Mouse (Mus musculus): ENCODE measurements at regions not wholly inside any gene's neighbourhood (a gene's known extent, or its start where the extent isn't known, plus 50 kb on each side); places are given as distances from the start of the nearest gene placed in this dataset.
"Not testable (repeated sequence)": the region's sequence is repeated elsewhere in the genome, so short reads cannot be mapped to it uniquely, and the experiment has no call there.

DNA sequence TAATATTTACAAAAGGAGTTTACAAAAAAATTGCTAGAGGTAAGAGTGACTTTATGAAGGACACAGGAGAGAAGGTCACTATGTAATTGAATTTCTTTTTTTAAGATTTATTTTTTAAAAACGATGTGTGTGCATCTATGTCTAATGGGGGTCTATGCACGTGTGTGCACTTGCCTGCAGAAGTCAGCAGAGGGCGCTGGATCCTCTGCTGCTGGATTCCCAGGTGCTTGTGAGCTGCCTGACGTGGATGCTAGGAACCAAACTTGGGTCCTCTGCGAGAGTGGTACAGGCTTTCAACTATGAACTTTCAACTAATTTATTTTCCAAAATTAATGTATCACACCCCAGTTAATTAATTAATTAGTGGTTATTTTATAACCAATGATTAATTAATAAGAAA lies 85.0 kb downstream of the Glrx3 start:
- no peak for DNase-seq (ENCODE audit: low spot score in 2 of 2)

DNA sequence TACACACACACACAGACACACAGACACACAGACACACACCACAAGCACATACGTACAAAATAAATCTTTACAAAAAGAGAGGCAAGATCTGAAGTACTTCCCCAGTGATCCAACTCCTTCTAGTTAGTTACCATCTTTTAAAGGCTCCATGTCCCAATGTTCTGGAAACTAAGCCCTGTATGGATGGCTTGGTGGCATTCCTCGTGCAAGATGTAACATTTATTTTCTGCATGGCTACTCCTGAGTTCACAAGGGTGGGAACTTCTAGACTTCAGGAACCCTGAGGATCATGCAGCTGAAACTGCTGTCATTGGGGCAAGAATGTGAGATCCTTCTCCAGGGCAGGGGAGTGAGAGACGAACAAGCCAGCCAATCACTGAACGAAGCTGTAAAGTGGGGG lies 96.1 kb downstream of the Glrx3 start:
- DNase-seq (ENCODE audit: low spot score in 2 of 2), result no peak

DNA sequence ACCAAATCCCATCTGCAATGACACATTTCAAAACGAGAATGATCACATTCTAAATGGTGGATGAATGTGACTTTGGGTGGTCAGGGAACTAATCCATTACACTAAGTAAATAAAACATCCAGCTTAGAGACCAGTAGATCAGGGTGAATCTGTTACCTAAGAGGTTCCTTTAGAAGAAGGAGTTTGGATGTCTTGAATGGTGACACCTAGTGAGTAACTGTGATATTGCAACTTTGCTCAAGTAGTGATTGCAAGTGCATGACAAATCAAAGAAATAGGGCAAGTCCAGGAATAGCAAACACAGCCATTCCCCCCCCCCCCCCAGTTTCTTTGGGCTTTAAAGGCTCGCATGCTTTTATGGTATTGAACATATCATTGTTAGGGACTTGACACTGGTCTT lies 112.6 kb downstream of the Glrx3 start:
- DNase-seq (ENCODE audit: low spot score in 2 of 2), result no peak

DNA sequence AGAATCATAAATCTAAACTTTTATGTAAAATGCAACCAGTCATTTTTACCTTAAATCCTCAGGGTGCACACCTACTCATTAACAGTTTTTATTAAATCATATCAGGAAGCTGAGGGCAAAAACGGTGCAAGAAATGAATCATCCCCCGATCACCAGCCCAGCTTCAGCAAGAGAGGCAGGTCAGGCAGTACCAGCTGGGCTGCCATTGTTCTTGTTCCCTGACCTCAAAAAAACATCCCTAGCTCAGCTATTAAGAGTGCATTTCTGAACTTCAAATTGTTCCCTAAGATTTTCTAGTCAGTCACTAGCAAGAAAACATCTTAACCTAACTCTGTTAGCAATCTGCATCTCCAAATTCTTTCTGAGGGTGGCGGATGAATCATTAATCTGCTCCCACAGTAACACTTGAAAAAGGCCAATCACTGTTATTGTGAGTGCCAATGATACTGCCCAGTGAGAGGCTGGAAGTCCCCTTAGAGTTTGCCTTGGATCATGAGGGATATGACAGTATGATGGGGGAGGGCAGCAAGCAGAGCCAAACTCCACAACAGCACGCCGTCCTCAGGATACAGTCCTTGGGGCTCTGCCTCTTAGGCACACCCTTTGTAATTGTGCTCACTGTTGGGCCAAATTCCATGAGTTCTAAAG lies 115.3 kb downstream of the Glrx3 start:
- no peak for DNase-seq (ENCODE audit: low spot score in 2 of 2)

DNA sequence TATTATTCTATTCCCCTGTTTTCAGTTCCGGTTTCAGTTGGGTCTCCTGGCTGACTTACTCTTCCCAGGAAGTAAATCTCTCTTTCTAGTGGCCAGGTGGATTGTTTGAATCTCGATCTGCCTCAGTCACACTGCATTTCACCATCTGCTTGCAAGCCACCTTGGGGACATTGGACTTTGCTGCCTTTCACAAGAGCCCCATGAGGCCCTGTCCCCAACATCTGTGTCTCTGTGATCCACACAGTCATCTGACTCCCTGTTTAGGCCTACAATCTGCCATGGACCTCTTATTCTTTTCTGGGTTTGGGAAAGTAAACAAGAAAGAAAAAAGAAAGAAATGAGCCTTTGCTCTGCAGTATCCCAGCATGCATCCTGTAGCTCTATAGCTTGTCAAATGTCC lies 118.1 kb downstream of the Glrx3 start:
- no peak for DNase-seq (ENCODE audit: low spot score in 2 of 2)

DNA sequence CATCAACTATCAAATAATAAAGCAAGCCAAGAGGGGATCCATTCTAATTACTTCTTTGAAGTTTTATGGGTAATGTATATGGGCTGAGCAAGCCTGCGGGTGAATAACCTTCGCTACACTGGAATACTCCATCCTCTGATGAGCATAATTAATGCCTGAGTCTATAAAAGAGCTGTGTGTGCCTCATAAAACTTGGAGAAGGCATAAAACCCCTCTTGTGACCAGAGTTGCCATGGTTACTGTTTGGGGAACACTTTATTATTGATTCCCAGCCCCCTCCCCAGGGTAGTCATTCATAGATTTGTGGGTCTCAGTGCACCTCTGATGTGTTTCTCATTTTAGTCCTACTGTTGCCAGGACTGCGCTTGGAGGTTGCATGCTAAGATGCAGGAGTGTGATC lies 120.0 kb downstream of the Glrx3 start:
- DNase-seq (ENCODE audit: low spot score in 2 of 2), result no peak

DNA sequence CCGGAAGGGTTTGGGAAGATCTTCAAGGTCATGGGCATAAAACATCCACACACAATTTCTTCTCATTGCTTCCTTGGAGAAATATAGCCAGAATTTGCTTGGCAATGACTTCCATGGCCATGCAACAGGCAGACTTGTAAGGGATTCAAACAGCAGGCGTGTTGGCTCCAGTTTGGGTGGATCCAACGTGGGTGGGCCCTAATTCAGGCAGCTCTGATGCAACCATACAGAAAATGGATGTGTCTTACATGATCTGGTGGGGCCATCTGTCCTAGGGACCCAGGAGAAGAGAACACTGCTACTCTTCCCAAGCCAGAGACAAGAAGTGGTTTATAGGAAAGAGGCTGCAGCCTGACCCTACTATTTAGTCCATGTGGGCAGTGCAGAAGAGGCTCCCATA lies 121.5 kb downstream of the Glrx3 start:
- DNase-seq (ENCODE audit: low spot score in 2 of 2), result peak in 1 of 2 experiments; percentile 11

DNA sequence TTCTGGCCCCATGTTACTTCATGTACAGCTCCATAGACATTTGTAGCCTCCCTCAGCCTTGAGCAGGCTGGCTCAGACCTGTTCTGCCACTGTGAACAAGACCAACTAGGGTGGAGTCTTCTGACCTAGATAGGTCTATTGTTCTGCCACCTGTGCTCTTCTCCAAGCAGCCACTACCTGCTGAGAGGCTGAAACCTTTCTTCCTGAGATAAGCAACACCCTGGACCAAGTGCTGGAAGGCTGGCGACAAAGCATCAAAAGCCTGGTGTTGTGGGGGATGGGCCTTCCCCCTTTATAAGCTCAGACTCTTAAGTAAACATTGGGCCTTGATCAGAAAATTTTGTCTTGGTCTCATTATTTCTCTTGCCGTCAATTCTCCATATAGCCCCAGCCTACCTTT lies 132.8 kb downstream of the Glrx3 start:
- DNase-seq (ENCODE audit: low spot score in 2 of 2), result no peak

DNA sequence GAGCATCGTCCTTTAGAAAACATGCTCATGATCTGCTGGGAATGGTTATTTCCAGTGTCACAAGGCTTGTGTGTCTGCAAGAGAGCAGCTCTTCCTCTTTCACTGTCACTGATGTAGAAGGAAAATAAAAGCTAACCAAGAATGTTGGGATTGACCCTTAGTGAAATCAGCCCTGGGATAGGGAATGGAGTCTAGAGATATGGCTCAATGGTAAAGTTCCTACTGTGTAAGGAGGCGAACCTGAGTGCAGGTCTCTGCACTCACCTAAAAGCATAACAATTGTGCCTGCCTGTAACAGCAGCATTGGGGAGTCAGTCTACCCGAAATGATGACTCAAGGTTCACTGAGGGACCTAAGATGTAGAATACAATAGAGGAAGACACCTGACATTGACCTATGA lies 138.1 kb downstream of the Glrx3 start:
- DNase-seq (ENCODE audit: low spot score in 2 of 2), result no peak

DNA sequence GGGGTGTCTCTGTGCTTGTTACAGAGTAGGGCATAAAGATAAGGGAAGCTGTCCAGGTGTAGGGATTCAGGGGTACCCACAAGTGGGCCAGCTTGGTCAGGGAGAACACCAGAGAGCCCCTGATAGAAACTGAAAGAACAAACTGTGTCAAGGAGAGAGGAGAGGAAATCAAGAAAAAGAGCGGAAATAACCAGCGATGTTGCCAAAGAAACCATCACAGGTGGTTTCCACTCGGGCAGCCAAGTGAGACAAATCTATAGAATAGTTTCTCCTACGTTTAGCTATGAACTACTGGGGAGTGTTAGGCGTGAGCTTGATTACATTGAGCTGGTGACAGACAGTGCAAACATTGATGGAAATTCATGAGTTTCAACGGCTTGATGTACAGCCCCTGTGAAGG lies 138.8 kb downstream of the Glrx3 start:
- no peak for DNase-seq (ENCODE audit: low spot score in 2 of 2)

DNA sequence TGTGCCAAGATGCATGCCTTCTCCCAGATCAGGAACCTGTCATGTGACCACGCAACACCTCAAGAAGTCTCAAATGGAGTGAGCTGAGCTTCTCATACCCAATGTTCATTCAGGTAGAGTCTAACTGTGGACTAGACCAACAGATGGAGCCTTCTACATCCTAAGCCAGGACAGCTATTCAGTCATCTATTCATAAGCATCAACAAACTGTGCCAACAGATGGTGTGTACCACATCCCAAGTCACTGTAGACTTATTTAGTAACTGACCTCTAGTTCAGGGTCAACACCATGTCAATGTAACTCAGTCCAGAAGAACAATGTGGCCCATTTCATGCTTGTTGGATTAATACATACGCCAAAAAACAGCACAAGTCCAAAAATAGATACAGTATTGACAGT lies 146.1 kb downstream of the Glrx3 start:
- DNase-seq (ENCODE audit: low spot score in 2 of 2), result no peak

DNA sequence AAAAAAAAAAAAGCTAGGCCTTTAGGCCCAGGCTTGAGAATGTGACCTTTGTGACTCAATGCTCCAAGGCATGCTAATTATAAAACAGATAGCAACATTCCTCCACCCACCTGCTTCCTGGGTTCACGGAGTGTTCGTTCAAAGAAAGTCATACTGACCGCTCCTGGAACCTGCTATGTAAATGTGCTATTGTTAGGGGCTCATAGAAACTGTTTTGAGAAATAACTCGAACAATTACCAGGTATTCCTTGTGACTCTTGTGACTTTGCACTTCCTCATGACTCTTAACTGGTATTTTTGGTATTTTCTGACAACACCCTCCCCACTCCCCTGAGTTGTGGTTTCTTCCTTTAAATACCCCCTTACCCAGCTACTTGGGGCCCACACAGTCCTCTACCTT lies 147.5 kb downstream of the Glrx3 start:
- DNase-seq (ENCODE audit: low spot score in 2 of 2), result not testable (repeated sequence)

DNA sequence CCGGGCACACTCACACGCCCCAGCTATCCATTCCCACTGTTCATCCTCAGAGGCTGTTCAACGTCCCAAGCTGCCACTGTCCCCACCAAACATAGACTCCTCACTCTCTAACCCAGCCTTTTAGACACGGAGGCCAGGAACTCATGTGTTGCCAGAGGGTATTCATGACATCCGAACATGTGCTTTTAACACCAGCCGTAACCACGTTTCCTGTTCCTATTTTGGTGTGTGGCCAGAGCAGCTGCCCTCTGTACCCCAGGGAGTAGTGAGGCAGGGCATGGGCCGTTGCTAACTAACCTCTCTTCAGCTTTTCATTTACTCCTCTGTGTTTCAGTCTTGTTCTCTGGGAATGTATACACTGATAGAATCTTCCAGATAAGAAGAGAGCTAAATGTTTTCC lies 156.2 kb downstream of the Glrx3 start:
- no peak for DNase-seq (ENCODE audit: low spot score in 2 of 2)

DNA sequence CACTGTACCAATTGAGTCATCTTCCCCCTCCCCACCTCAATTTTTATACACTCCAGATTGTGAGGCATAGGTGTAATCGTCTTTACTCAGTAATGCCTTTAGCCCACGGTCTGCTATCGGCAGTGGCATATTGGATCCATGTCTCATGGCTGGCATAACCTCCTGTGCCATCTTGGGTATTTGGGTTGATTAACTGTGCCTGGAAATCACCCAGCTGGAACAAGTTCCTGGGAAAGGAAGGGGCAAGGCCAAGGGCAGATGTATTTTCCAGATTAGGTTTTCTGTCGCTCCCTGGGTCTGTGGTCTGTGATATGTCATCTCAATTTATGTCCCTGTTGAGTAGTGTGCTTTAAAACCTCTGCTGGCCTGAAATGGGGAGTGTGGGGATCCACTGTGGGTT lies 158.2 kb downstream of the Glrx3 start:
- no peak for DNase-seq (ENCODE audit: low spot score in 2 of 2)

DNA sequence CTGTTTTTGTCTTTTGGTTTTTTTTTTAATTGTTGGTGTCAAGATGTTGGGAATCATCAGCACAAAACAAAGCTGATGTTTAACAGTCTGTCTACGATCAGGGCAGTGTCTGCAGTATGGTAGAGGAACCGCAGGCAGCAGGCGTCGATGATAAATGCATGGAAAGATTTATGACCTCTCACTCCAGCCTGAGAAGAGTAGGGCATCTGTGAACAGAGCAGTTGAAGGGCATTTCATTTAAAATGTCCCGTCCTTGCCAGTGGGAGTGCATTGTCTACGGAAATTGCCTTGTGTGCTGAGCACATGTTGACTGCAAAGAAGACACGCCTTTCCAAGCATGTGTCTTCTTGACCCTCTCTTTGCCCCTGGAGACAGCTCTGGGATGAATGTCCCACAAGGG lies 158.7 kb downstream of the Glrx3 start:
- no peak for DNase-seq (ENCODE audit: low spot score in 2 of 2)

DNA sequence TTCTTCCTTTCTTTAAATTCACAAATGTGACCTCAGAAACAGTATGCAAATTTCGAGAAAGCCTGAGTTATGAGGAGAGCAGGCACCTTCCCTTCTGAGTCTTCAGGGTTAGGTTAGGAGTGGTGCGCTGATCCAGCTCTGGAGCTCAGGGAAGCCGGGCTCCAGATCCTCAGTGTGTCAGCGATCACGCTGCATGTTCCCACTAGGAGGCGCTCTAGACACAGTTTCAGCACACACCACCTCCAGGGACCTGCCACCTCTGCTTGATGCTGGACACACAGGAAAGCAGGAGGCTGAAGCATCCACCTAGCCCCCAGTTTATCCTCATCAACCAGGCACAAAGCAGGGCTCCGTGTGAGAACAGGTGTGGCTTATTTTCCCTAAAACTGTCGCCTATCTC lies 165.6 kb downstream of the Glrx3 start:
- DNase-seq (ENCODE audit: low spot score in 2 of 2), result peak; percentile 25 to 71

DNA sequence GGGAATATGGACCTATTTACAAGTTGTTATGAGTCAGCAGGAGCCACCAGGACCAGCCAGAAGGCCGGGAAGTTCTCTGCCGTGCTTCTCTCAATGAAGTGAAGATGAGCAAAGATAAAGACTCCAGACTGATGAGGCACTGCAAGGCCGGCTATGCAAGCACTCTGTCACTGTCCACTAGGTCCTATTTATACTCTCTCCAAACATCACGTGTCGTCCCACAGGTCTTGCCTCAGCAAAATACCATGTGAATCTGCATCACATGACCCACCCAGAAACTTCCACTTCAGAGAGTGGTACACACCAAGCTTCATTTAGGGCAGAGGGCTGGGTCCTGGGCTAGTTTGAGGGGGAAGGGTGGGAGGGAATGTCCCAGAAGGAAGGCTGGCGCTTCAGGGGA lies 172.3 kb downstream of the Glrx3 start:
- DNase-seq (ENCODE audit: low spot score in 2 of 2), result no peak

DNA sequence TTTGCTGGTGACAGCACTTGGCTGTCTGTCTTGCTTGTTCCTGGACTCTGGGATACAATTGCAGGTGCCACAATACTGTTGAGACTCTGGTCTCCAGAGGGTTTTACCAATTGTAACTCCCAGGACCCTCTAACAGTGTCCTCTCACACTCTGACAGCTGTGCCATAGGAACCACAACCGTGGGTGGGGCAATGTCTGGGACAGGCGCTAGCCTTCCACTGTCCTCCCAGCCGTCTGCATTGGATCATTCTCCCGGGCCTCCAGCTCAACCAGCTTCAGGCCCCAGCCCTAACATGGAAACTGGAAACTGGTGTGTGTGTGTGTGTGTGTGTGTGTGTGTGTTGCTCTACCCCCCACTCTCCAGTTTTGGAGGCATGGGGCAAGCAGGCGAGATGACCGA lies 173.9 kb downstream of the Glrx3 start:
- DNase-seq (ENCODE audit: low spot score in 2 of 2), result no peak

DNA sequence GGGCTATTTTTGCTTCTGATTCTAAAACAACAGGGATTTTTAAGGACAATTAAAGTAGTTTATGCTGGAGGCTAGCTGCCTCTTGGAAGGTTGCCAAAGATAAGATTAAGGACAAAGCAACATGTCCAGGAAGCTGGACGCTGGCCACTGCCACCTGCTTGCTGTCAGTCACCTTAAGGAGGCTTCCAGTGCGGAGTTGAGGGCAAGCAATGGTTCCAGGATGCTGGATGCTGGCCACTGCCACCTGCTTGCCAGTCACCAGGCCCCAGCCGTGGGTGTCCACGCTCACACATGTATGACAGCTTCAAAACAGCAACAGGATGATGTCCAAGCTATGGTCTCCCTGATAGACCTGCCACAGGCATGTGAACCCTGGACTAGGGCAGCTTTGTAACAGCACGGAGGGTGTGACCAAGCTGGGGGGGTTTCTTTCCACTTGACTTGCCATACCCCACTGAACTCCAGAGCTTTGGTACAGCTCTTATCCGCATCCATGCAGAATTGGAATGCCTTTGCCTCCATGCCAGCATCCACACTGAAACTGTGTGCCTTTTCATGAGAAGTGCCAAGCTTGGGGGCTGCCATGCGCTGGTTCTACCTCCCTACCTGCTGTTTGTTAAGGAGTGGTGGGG lies 174.6 kb downstream of the Glrx3 start:
- DNase-seq (ENCODE audit: low spot score in 2 of 2), result no peak

DNA sequence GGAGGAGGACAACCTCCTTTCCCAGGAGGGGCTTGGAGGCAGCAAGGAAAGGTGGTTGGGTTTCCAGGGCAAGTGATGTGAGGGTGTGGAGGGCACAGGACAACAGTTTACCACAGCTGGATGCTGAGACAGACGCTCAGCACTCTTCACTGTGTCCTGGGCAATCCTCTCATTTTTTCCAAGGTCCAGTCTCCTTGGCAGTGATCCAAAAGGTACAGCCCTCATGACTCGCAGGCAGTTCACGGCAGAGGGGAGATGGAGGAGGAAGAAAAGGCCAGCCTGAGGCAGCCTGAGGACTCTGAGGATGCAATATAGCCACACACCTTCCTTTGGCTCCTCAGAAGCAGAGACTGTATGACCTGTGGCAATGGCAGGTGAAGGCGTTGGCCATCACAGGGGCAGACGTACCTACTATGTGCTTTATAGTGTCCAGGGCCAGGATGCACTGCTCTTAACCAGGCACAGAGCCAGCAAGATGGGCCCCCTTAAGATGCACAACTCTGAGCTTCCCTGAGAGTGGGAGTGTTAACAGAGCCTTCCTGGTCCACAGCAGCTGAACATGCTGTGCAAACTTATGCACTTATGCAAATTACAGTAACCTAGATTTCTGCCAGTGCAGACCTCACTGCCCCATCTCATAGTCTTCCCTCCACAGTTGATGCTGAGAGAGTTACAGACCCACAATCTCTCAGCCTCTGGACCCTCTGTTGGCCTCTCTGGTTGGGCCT lies 181.2 kb downstream of the Glrx3 start:
- DNase-seq (ENCODE audit: low spot score in 2 of 2), result no peak

DNA sequence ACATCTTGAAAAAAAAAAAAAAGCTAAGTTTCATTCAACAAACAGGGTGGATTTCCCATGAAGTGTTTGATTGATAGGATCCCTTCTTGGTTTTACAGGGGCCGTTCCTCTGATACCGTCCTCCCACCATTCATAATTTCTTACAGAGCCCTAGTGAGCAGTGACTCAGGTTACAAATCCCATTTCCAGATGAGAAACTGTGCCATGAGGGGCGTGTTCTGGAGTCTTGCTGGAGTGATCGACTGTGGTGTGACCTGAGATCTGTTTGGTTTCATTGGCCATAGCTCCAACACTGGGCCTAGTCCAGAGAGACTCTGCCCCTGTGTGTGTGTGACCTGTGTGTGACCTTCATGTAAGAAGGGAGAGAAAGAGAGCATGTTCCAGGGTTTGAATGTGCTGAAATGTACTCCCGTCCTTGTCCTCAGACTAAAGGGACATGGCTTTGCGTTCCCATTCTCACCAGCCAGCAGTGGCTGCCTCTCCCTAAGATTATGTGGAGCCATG lies 181.9 kb downstream of the Glrx3 start:
- DNase-seq (ENCODE audit: low spot score in 2 of 2), result no peak

DNA sequence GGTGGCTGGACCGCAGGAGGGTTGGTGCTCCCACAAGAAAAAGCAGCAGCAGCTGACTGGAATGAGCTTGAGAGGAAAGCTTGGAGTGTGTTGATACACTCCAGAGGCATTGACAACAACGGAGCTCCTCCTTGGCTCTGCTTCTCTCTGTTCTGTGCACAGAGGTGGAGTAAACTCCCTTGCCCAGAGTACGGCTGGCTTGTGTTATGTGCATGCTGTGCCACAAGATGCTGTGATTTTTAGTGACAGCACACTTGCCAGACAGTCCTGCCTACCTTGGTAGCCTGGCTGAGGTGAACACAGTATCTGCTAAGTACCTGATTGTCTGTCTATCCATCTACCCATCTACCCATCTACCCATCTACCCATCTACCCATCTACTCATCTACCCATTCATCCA lies 190.9 kb downstream of the Glrx3 start:
- DNase-seq (ENCODE audit: low spot score in 2 of 2), result no peak

DNA sequence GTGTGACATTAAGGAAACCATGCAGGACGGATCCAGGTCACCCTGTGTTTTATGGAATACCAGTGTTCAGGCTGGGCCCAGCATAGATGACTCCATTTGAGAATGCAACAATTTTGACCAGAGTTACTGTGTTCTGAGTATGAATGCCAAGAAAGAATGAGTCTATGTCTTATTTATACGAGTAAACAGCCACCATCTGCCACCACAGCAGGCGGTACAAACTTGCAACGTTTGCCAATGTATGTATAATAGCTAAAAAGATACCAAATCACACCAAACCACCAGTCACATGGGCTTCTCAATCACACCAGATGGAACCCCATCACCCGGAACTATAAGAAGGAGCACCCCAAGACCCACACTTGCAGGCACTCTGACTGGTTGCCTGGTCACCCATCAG lies 192.1 kb downstream of the Glrx3 start:
- DNase-seq (ENCODE audit: low spot score in 2 of 2), result no peak
